Mouse (Mus musculus) heart, adult 18-20 months (tissue): ENCODE measurements around the gene Bola2. TPM values are rescaled to one million over a fixed set of nuclear protein-coding genes. Genes with fewer than 3 reads are reported as not detected.

ENCODE experiments used
- DNase-seq, 2 experiments: peaks; one replicate each; pipeline ENCODE4 v3.0.0; 2021 to 2022; ENCODE audit warnings: mixed read lengths in 1 of 2
- total RNA-seq, 2 experiments: library from RNA; stranded (reverse); gene quantifications; 2 replicates each; pipeline ENCODE4 v1.2.3; 2021

Gene Bola2
- total RNA-seq, 2 experiments from 2014 or later: 60.1 to 60.4 TPM

- DNase-seq: no peak
These were observed 6.2 kb upstream of the Bola2 start for GRCm38 (mm10) chr7:126689021-126689420.

GRCm38 (mm10) chr7:126690737-126691136 is 4.5 kb upstream of the Bola2 start:
- no peak for DNase-seq

GRCm38 (mm10) chr7:126691676-126692075 is 3.5 kb upstream of the Bola2 start:
- no peak for DNase-seq

- DNase-seq: no peak
These were observed 2.8 kb upstream of the Bola2 start for GRCm38 (mm10) chr7:126692426-126692825.

GRCm38 (mm10) chr7:126693256-126693655 is 1.9 kb upstream of the Bola2 start:
- peak; percentile 85 to 95 for DNase-seq

- DNase-seq: no peak
These were observed 1.4 kb upstream of the Bola2 start for GRCm38 (mm10) chr7:126693781-126694180.

- DNase-seq: no peak
These were observed 655 bp upstream of the Bola2 start for GRCm38 (mm10) chr7:126694441-126695051.

GRCm38 (mm10) chr7:126695631-126696207 is 518 bp downstream of the Bola2 start, which contains the start of gene Slx1b:
Slx1b (minus strand) TSS chr7:126695784.
- DNase-seq: peak; percentile 96 to 98

- no peak for DNase-seq
These were observed 1.1 kb downstream of the Bola2 start for GRCm38 (mm10) chr7:126696303-126696702.

- no peak for DNase-seq
These were observed 1.7 kb downstream of the Bola2 start for GRCm38 (mm10) chr7:126696886-126697285.

GRCm38 (mm10) chr7:126697838-126698237 is 2.6 kb downstream of the Bola2 start:
- no peak for DNase-seq

- no peak for DNase-seq
These were observed 5.1 kb downstream of the Bola2 start for GRCm38 (mm10) chr7:126700063-126701015.

- DNase-seq: peak; percentile 87 to 95
These were observed 5.9 kb downstream of the Bola2 start for GRCm38 (mm10) chr7:126701070-126701469.

- no peak for DNase-seq
These were observed 6.6 kb downstream of the Bola2 start for GRCm38 (mm10) chr7:126701559-126702357.

- DNase-seq: peak in 1 of 2 experiments; percentile 63
These were observed 7.2 kb downstream of the Bola2 start for GRCm38 (mm10) chr7:126702358-126702757.

GRCm38 (mm10) chr7:126702861-126703756 is 7.9 kb downstream of the Bola2 start:
- no peak for DNase-seq

- no peak for DNase-seq
These were observed 8.5 kb downstream of the Bola2 start for GRCm38 (mm10) chr7:126703757-126704077.

- DNase-seq: peak; percentile 73 to 82
These were observed 9.2 kb downstream of the Bola2 start for GRCm38 (mm10) chr7:126704121-126704980.

- DNase-seq: no peak
These were observed 12.4 kb downstream of the Bola2 start, which contains the start of gene Coro1a for GRCm38 (mm10) chr7:126707442-126708174. Coro1a (minus strand) TSS chr7:126707787.
